Mouse (Mus musculus) left cerebral cortex, postnatal 14 days (tissue): Measurements from ENCODE around the gene Ypel5. TPM values are rescaled to one million over a fixed set of nuclear protein-coding genes. Genes with fewer than 3 reads are reported as not detected.

Experiments
- DNase-seq, 2 experiments: peaks; one replicate each; pipeline ENCODE4 v3.0.0; 2021 to 2022; ENCODE audit warnings: low spot score in 2 of 2, mixed read lengths in 1 of 2
- intact Hi-C: fragments of 180-260 bp; cut with DNase I; formaldehyde crosslinking; loops from one replicate; pipeline ENCODE4 v1.15.1; 2025
- total RNA-seq, 2 experiments: library from RNA; stranded (reverse); gene quantifications; 2 replicates each; pipeline ENCODE4 v1.2.3; 2021

Gene Ypel5
- total RNA-seq, 2 experiments from 2014 or later, result 60.6 to 61.4 TPM

DNA sequence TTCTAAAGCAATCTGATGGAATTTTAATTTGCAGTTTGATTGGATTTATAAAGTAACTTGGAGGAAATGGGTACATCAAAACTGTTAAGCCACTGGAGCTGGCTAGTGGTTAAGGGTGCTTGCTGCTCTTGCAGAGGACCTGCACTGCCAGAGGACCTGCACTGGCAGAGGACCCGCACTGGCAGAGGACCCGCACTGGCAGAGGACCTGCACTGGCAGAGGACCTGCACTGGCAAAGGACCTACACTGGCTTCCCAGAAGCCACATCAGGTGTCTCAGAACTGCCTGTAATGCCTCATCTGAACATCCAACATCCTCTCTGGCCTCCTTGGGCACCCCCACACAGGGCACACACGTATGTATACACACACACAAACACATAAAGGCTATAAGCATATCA is 59.3 kb downstream of the Ypel5 start:
- intact Hi-C loops, result no loop called here
- DNase-seq, result no peak

DNA sequence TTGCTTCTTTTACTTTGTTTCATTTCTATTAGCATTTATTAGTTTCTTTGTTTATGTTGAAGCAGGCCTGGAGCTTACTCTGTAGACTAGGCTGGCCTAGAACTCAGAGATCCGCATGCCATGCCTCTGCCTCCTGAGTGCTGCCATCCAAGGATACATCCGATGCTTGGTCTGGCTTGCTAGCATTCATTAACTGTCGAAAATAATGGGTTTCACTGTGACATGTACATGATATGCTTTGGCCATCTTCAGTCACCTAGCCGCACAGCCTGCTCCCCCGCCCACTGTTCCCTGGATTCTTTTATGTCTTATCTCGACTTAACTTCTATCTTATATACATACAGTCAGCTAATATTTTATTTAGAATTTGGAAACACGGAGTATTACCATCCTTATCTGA is 60.8 kb downstream of the Ypel5 start:
- no peak for DNase-seq
- intact Hi-C loops, result no loop called here

DNA sequence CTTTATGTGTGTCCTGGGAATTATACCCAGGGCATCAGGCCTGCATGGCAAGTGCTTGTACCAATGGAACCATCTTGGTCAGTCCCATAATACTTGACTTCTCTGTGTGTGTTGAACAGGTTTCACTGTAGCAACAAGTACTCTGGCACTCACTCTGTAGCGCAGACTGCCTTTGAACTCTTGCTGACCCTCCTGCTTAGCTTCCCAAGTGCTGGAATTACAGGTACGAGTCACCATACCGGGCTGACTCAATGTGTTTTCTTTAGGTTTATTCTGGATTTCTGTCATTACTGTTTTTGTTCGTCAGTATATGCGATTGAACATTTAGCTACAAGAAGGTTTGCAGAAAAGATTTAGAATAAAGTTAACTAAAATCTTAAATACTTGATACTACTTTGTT is 61.7 kb downstream of the Ypel5 start:
- no peak for DNase-seq
- intact Hi-C loops, result no loop called here

DNA sequence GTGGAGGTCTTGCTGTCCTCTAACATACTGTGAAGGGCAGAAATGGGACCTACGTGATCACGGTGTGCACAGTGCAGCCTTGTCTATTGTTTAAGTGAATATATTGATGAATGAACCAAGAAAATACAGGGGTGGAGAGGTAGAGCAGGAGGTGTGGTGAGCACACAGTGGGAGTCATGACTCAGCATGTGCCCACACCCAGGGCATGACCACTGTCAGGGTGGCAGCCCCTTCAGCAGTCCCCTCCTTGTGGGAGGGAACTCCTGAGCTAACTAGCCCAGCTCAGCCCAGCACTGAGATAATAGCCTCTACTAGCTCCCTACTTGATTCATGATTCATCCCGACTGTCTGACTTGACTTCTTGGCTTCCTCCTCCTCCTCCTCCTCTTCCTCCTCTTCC is 62.5 kb downstream of the Ypel5 start:
- intact Hi-C loops, result no loop called here

More for the DNA sequence above, 62.5 kb downstream of the Ypel5 start:
- DNase-seq, result no peak

Other genes starting within 250 kb of the Ypel5 start
- gene Alk, start 231.8 kb upstream of the Ypel5 start, total RNA-seq, result 1 to 10 TPM; 6.8 to 7.9 TPM
- gene Lbh, start 81.9 kb downstream of the Ypel5 start, total RNA-seq, result 10 to 100 TPM; 44.4 to 45.5 TPM